Comparison of ENCODE assay signal across 8 mouse cellular contexts in genomic region chr11:101169301-101170107, GRCm38 (mm10). TPM values are rescaled to one million over a fixed set of nuclear protein-coding genes. Genes with fewer than 3 reads are reported as not detected.
DNase-seq lines count a peak whose midpoint lies in the region; ATAC-seq and TF ChIP-seq lines count a peak whose summit lies in the region.

No protein-coding gene starts in this region.

- ATAC-seq in forebrain, embryonic 16.5 days, result no peak
- ATAC-seq in liver, embryonic 14.5 days (ENCODE audit: insufficient read depth), result no peak

- no peak for TF ChIP-seq POLR2A in ES-Bruce4 (IDR thresholded peaks at IDR 0.05; ENCODE audit: insufficient read depth, low read length)

- peak; percentile 82 for DNase-seq in gastrocnemius, adult 2 months
- DNase-seq in gastrocnemius, postnatal 14 days, result no peak
- no peak for DNase-seq in liver, embryonic 14.5 days (ENCODE audit: low read depth in 3 of 3, low spot score in 3 of 3)
- DNase-seq in thymus, postnatal 25 days, result no peak
- DNase-seq in embryo, embryonic 10.5 days (ENCODE audit: low spot score), result no peak
- DNase-seq in testis, postnatal 14 days (ENCODE audit: low spot score), result no peak

- H3K9me3 ChIP-seq in ES-Bruce4 (replicated peaks; ENCODE audit: control insufficient read depth, insufficient read depth, low read length, poor library complexity, severe bottlenecking), result no peaks in the 10 kb centered on the region
- no peaks in the 10 kb centered on the region for H3K9me3 ChIP-seq in forebrain, embryonic 16.5 days (ENCODE audit: control insufficient read depth, low read length)
- H3K9me3 ChIP-seq in liver, embryonic 14.5 days (ENCODE audit: control insufficient read depth, low read length), result no peaks in the 10 kb centered on the region

- H3K27ac ChIP-seq in gastrocnemius, adult 2 months, result peak overlapping the region; percentile 99
- no peak overlapping the region for H3K27ac ChIP-seq in ES-Bruce4 (ENCODE audit: insufficient read depth, low read length)
- no peak overlapping the region for H3K27ac ChIP-seq in forebrain, embryonic 16.5 days (ENCODE audit: low read length)
- H3K27ac ChIP-seq in liver, embryonic 14.5 days, result no peak overlapping the region

- TF ChIP-seq CTCF in gastrocnemius, adult 2 months (IDR thresholded peaks at IDR 0.05), result no peak
- no peak for TF ChIP-seq CTCF in ES-Bruce4 (IDR thresholded peaks at IDR 0.05; ENCODE audit: low read depth, low read length)
- TF ChIP-seq CTCF in liver, embryonic 14.5 days (IDR thresholded peaks at IDR 0.05; ENCODE audit: low read depth), result no peak

- H3K4me2 ChIP-seq in forebrain, embryonic 16.5 days (ENCODE audit: low read length), result peak overlapping the region; percentile 68
- H3K4me2 ChIP-seq in liver, embryonic 14.5 days (ENCODE audit: low read depth), result peak overlapping the region; percentile 61

- no peak for TF ChIP-seq EP300 in ES-Bruce4 (IDR thresholded peaks at IDR 0.05; ENCODE audit: insufficient read depth, low read depth, low read length)
- TF ChIP-seq EP300 in liver, embryonic 14.5 days (IDR thresholded peaks at IDR 0.05; ENCODE audit: low read depth), result no peak

- H3K27me3 ChIP-seq in ES-Bruce4 (ENCODE audit: control insufficient read depth, insufficient read depth, low read length, poor library complexity, severe bottlenecking), result peaks cover 21% of the 10 kb centered on the region
- H3K27me3 ChIP-seq in forebrain, embryonic 16.5 days (replicated peaks; ENCODE audit: control insufficient read depth, insufficient read depth, low read length), result peaks cover 43% of the 10 kb centered on the region
- H3K27me3 ChIP-seq in liver, embryonic 14.5 days (ENCODE audit: control insufficient read depth, insufficient read depth, low read length), result peaks cover 100% of the 10 kb centered on the region

- peak overlapping the region; percentile 66 for H3K9ac ChIP-seq in ES-Bruce4 (ENCODE audit: low read depth, poor library complexity, severe bottlenecking)
- H3K9ac ChIP-seq in forebrain, embryonic 16.5 days (replicated peaks; ENCODE audit: low read depth, low read length), result peak overlapping the region; percentile 67; the same call in 1 of the 2 replicates
- no peak overlapping the region for H3K9ac ChIP-seq in liver, embryonic 14.5 days (replicated peaks)

- no peaks in the 10 kb centered on the region for H3K36me3 ChIP-seq in ES-Bruce4 (ENCODE audit: control insufficient read depth, insufficient read depth, low read length, poor library complexity, severe bottlenecking)
- H3K36me3 ChIP-seq in forebrain, embryonic 16.5 days (ENCODE audit: control insufficient read depth, insufficient read depth), result peaks cover 2% of the 10 kb centered on the region; the same call in 1 of the 2 replicates
- H3K36me3 ChIP-seq in liver, embryonic 14.5 days (replicated peaks; ENCODE audit: control insufficient read depth, insufficient read depth, low read depth), result no peaks in the 10 kb centered on the region

- no peaks in the 10 kb centered on the region for H3K4me1 ChIP-seq in ES-Bruce4 (ENCODE audit: control insufficient read depth, insufficient read depth, low read length)
- peaks cover 47% of the 10 kb centered on the region for H3K4me1 ChIP-seq in forebrain, embryonic 16.5 days (replicated peaks; ENCODE audit: control insufficient read depth, insufficient read depth, low read length)
- peaks cover 0 to 12% of the 10 kb centered on the region in 2 experiments; a peak in 2 of 4 replicates for H3K4me1 ChIP-seq in liver, embryonic 14.5 days (replicated peaks; ENCODE audit: control insufficient read depth in 2 of 2, insufficient read depth in 2 of 2, low read length in 1 of 2)

- peak overlapping the region; percentile 89 for H3K4me3 ChIP-seq in gastrocnemius, adult 2 months
- no peak overlapping the region for H3K4me3 ChIP-seq in ES-Bruce4 (ENCODE audit: low read depth, low read length)
- H3K4me3 ChIP-seq in forebrain, embryonic 16.5 days (replicated peaks; ENCODE audit: low read length), result peak overlapping the region; percentile 64
- H3K4me3 ChIP-seq in liver, embryonic 14.5 days (ENCODE audit: insufficient read depth in 1 of 2, low read depth in 2 of 2, low read length in 2 of 2), result peak overlapping the region in 1 of 2 experiments; percentile 49; a peak in 2 of 4 replicates

- intact Hi-C loops in gastrocnemius, adult 2 months (cut with DNase I), result loop anchor here (2.0 to 5.0 kb wide), 2 partner anchors 39 to 187 kb away; no protein-coding TSS in a partner anchor
- intact Hi-C loops in gastrocnemius, postnatal 14 days (cut with DNase I; ENCODE audit: low total_unique reads), result loop anchor here (5.0 kb wide), 1 partner anchor 52 kb away; the partner anchor contains the start of genes Retreg3 and Tubg1

- WGBS in forebrain, embryonic 16.5 days, result 13% methylated on average over 15 of the region's 17 CpGs
- 12% methylated on average over 17 of the region's 17 CpGs for WGBS in liver, embryonic 14.5 days (ENCODE audit: insufficient replicate concordance)

RNA-seq across cellular contexts. Expression of gene Cntnap1, which starts 0.8 kb away (rescaled TPM):
- 1 to 10 TPM; 1.2 to 1.6 TPM for total RNA-seq in gastrocnemius, adult 2 months (2021)
- 1 to 10 TPM; 1.8 to 2.4 TPM for total RNA-seq in gastrocnemius, postnatal 14 days (2021)
- 0.15 and 0.37 TPM in 2 replicates for polyA plus RNA-seq in ES-Bruce4 (2011; ENCODE audit: insufficient read depth, insufficient read length, low read depth, missing spikeins)
- polyA plus RNA-seq in forebrain, embryonic 16.5 days (2015; fragmentation: Nextera tagmentation; extraction: Ambion mirVana), result 0.77 and 1.5 TPM in 2 replicates
- polyA plus RNA-seq in liver, embryonic 14.5 days (2012; rRNA removed), result 0.11 and 0.16 TPM in 2 replicates
- polyA plus RNA-seq in liver, embryonic 14.5 days (2014; fragmentation: Nextera tagmentation; extraction: Ambion mirVana), result 0.08 TPM in 1 of 2 replicates, not detected in the other

RNA-seq across cellular contexts. Expression of gene Plekhh3, which starts 1.6 kb away (rescaled TPM):
- 10 to 100 TPM; 20.7 to 35.3 TPM for total RNA-seq in gastrocnemius, adult 2 months (2021)
- 10 to 100 TPM; 22.0 to 26.9 TPM for total RNA-seq in gastrocnemius, postnatal 14 days (2021)
- polyA plus RNA-seq in ES-Bruce4 (2011; ENCODE audit: insufficient read depth, insufficient read length, low read depth, missing spikeins), result 2.5 and 4.4 TPM in 2 replicates
- 4.8 and 5.8 TPM in 2 replicates for polyA plus RNA-seq in forebrain, embryonic 16.5 days (2015; fragmentation: Nextera tagmentation; extraction: Ambion mirVana)
- polyA plus RNA-seq in liver, embryonic 14.5 days (2012; rRNA removed), result 1.1 TPM in 2 replicates
- polyA plus RNA-seq in liver, embryonic 14.5 days (2014; fragmentation: Nextera tagmentation; extraction: Ambion mirVana), result 1.0 TPM in 2 replicates

RNA-seq across cellular contexts. Expression of gene Ccr10, which starts 5.7 kb away (rescaled TPM):
- not detected for total RNA-seq in gastrocnemius, adult 2 months (2021)
- total RNA-seq in gastrocnemius, postnatal 14 days (2021), result under 1 TPM in 1 of 2 experiments, not detected in 1; 0.12 TPM
- not detected in 2 replicates for polyA plus RNA-seq in ES-Bruce4 (2011; ENCODE audit: insufficient read depth, insufficient read length, low read depth, missing spikeins)
- polyA plus RNA-seq in forebrain, embryonic 16.5 days (2015; fragmentation: Nextera tagmentation; extraction: Ambion mirVana), result 0.14 TPM in 1 of 2 replicates, not detected in the other
- polyA plus RNA-seq in liver, embryonic 14.5 days (2012; rRNA removed), result not detected in 2 replicates
- polyA plus RNA-seq in liver, embryonic 14.5 days (2014; fragmentation: Nextera tagmentation; extraction: Ambion mirVana), result not detected in 2 replicates

RNA-seq across cellular contexts. Expression of gene Tubg2, which starts 13.8 kb away (rescaled TPM):
- total RNA-seq in gastrocnemius, adult 2 months (2021), result 1 to 10 TPM; 2.4 to 3.6 TPM
- 1 to 10 TPM; 3.1 to 4.6 TPM for total RNA-seq in gastrocnemius, postnatal 14 days (2021)
- 1.9 and 3.0 TPM in 2 replicates for polyA plus RNA-seq in ES-Bruce4 (2011; ENCODE audit: insufficient read depth, insufficient read length, low read depth, missing spikeins)
- 36.2 and 43.0 TPM in 2 replicates for polyA plus RNA-seq in forebrain, embryonic 16.5 days (2015; fragmentation: Nextera tagmentation; extraction: Ambion mirVana)
- 0.13 and 0.14 TPM in 2 replicates for polyA plus RNA-seq in liver, embryonic 14.5 days (2012; rRNA removed)
- polyA plus RNA-seq in liver, embryonic 14.5 days (2014; fragmentation: Nextera tagmentation; extraction: Ambion mirVana), result not detected in 2 replicates

RNA-seq across cellular contexts. Expression of gene Tubg1, which starts 49.8 kb away (rescaled TPM):
- 10 to 100 TPM; 22.0 to 30.2 TPM for total RNA-seq in gastrocnemius, adult 2 months (2021)
- 10 to 100 TPM; 26.3 to 31.2 TPM for total RNA-seq in gastrocnemius, postnatal 14 days (2021)
- 55.3 and 60.5 TPM in 2 replicates for polyA plus RNA-seq in ES-Bruce4 (2011; ENCODE audit: insufficient read depth, insufficient read length, low read depth, missing spikeins)
- 90.7 and 93.0 TPM in 2 replicates for polyA plus RNA-seq in forebrain, embryonic 16.5 days (2015; fragmentation: Nextera tagmentation; extraction: Ambion mirVana)
- 12.4 and 13.8 TPM in 2 replicates for polyA plus RNA-seq in liver, embryonic 14.5 days (2012; rRNA removed)
- polyA plus RNA-seq in liver, embryonic 14.5 days (2014; fragmentation: Nextera tagmentation; extraction: Ambion mirVana), result 32.0 and 32.4 TPM in 2 replicates
